Mouse (Mus musculus) ES-E14 (cell line): Measurements from ENCODE around the gene Bag3.

Source experiments
- HCFC1 ChIP-seq: IDR thresholded peaks from 2 replicates; pipeline ENCODE4 v1.6.1; 2012; ENCODE audit warnings: low read length, inconsistent platforms, borderline replicate concordance; ENCODE audit not compliant: insufficient read depth
- MAFK ChIP-seq: IDR thresholded peaks from 2 replicates; pipeline ENCODE4 v1.6.1; 2014; ENCODE audit warnings: mild to moderate bottlenecking, low read depth, low read length, inconsistent platforms; ENCODE audit not compliant: insufficient read depth

GRCm38 (mm10) chr7:128538196-128538595 is 14.8 kb downstream of the Bag3 start:
- no peak for TF ChIP-seq MAFK
- no peak for TF ChIP-seq HCFC1
